Mouse (Mus musculus) spleen, adult 2 months (tissue): ENCODE measurements around the gene Pde4d. TPM values are rescaled to one million over a fixed set of nuclear protein-coding genes. Genes with fewer than 3 reads are reported as not detected.

Experiments used
- DNase-seq, 2 experiments: peaks; one replicate each; pipeline versions ENCODE4 v3.0.0 to v3.0.0-alpha.2; 2012 to 2021; ENCODE audit warnings: low spot score in 2 of 2, low read depth in 1 of 2
- H3K27ac ChIP-seq: fragments of 200-500 bp; 2 replicates; pipeline ENCODE4 v1.5.1; 2012; ENCODE audit warnings: low read length, inconsistent platforms; ENCODE audit not compliant: insufficient read depth
- H3K27me3 ChIP-seq: fragments of 200-500 bp; 2 replicates; pipeline ENCODE4 v1.6.1; 2012; ENCODE audit warnings: mild to moderate bottlenecking, moderate library complexity, low read length, inconsistent platforms; ENCODE audit not compliant: control insufficient read depth, insufficient read depth
- H3K36me3 ChIP-seq: fragments of 200-500 bp; 2 replicates; pipeline ENCODE4 v1.6.1; 2012; ENCODE audit warnings: mild to moderate bottlenecking, low read length, inconsistent platforms; ENCODE audit not compliant: control insufficient read depth, insufficient read depth
- H3K4me1 ChIP-seq: fragments of 200-500 bp; 2 replicates; pipeline ENCODE4 v1.6.1; 2011; ENCODE audit warnings: inconsistent platforms; ENCODE audit not compliant: control insufficient read depth, insufficient read depth, insufficient read length
- H3K4me3 ChIP-seq: fragments of 200-500 bp; 2 replicates; pipeline ENCODE4 v1.5.1; 2011; ENCODE audit warnings: mild to moderate bottlenecking, inconsistent platforms; ENCODE audit not compliant: insufficient read depth, insufficient read length; ENCODE audit errors: extremely low read depth
- CTCF ChIP-seq: fragments of 200-500 bp; IDR thresholded peaks from 2 replicates; pipeline ENCODE4 v1.5.1; 2011; ENCODE audit warnings: mild to moderate bottlenecking, inconsistent platforms; ENCODE audit not compliant: insufficient read depth, insufficient read length, insufficient replicate concordance; ENCODE audit errors: extremely low read depth
- POLR2A ChIP-seq: fragments of 200-500 bp; IDR thresholded peaks from 2 replicates; pipeline ENCODE4 v1.6.1; 2011; ENCODE audit warnings: low read depth, low read length, inconsistent platforms
- WGBS: fragments of 180-500 bp; shearing (Covaris S2); methylation state at CpG from one replicate; pipeline ENCODE4 v1.1.7; 2018; 5-methylcytosine and 5-hydroxymethylcytosine counted together
- polyA plus RNA-seq: library from polyadenylated mRNA; depleted of rRNA; stranded (reverse); fragments of >200 nt; gene quantifications from 2 replicates; pipeline ENCODE4 v1.2.3, GENCODE M21; 2012

Gene Pde4d
- polyA plus RNA-seq, 1 experiment: 4.8 TPM

GRCm38 (mm10) chr13:108524548-108524947 is 74.8 kb downstream of the Pde4d start:
- H3K36me3 ChIP-seq: no peaks in the 10 kb centered on the region
- TF ChIP-seq POLR2A (no peak), CTCF (no peak)
- no peak for DNase-seq
- no peak overlapping the region for H3K4me3 ChIP-seq
- H3K27ac ChIP-seq: no peak overlapping the region
- H3K4me1 ChIP-seq: peaks cover 6% of the 10 kb centered on the region; the same call in 1 of the 2 replicates
- 84% methylated on average over 4 of the region's 4 CpGs for WGBS
- H3K27me3 ChIP-seq: no peaks in the 10 kb centered on the region; the same call in 1 of the 2 replicates

DNA sequence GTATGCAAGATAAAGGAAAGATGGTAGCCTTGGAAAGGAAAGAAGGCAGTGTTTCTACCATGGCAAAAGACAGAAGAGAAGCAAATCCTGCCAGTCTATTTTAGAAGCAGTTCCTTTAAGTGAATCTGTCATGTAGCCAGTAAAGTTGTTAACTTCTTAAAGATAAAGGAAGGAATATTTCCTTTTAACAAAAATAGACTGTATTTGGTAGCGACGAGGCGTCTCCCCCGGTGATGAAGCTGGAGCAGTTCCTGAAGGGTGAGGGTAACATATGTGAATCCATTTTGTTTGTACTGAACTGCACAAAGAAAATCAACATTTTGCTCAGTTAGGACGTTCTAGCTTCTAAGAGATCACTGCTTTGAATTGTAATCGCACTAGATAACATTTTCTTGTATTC is 75.2 kb downstream of the Pde4d start:
- Histone ChIP-seq H3K27me3 (no peaks in the 10 kb centered on the region; the same call in 1 of the 2 replicates), H3K27ac (no peak overlapping the region), H3K36me3 (no peaks in the 10 kb centered on the region), H3K4me3 (no peak overlapping the region), H3K4me1 (peaks cover 6% of the 10 kb centered on the region; the same call in 1 of the 2 replicates)
- WGBS: 66% methylated on average over 6 of the region's 6 CpGs
- no peak for DNase-seq
- TF ChIP-seq POLR2A (no peak), CTCF (no peak)

DNA sequence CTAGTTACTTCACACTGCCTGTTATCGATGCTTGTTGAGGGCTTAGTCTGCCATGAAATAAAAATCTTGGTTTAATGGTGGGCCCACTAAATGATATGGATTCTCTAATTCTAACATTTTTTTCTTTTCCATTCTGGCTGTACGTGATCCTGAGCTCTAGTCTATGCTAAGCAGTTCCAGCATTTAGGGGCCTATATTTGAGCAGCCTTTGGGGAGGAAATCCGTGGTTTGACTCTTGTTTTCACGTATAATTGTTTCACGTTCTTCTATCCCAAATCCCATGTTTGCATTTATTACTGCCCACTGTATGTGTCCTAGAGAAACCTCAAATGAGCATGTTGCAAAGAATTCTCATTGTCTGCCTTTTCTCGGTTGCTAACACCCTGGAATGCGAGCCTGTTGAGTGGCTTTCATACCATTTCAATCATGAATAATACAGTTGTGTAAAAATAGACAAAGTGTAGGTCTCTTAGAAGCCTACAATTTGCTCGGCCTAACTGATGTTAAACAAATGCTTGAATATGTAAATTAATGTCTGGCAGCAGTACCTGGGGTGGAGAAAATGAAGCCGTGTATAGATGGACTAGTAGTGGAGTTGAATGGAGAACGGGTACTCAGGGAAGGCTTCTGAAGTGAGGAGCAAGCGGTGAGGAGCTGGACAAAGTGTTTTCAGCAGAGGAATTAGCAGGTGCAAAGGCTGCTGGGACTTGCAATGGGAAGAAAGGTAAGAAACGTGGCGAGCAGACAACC is 76.7 kb downstream of the Pde4d start:
- WGBS: 56% methylated on average over 13 of the region's 13 CpGs

GRCm38 (mm10) chr13:108527090-108527770 is 77.5 kb downstream of the Pde4d start:
- no peak for DNase-seq
- Histone ChIP-seq H3K27ac (no peak overlapping the region), H3K36me3 (no peaks in the 10 kb centered on the region), H3K27me3 (no peaks in the 10 kb centered on the region; the same call in 1 of the 2 replicates), H3K4me3 (no peak overlapping the region), H3K4me1 (peaks cover 6% of the 10 kb centered on the region; the same call in 1 of the 2 replicates)
- TF ChIP-seq CTCF: no peak
- TF ChIP-seq POLR2A: no peak
- WGBS: 10% methylated on average over 7 of the region's 7 CpGs

More for the DNA sequence above, 76.7 kb downstream of the Pde4d start:
- no peak overlapping the region for H3K27ac ChIP-seq
- H3K4me1 ChIP-seq: peaks cover 6% of the 10 kb centered on the region; the same call in 1 of the 2 replicates
- H3K27me3 ChIP-seq: no peaks in the 10 kb centered on the region; the same call in 1 of the 2 replicates
- H3K36me3 ChIP-seq: no peaks in the 10 kb centered on the region
- no peak for DNase-seq
- TF ChIP-seq CTCF (no peak), POLR2A (no peak)
- H3K4me3 ChIP-seq: no peak overlapping the region

DNA sequence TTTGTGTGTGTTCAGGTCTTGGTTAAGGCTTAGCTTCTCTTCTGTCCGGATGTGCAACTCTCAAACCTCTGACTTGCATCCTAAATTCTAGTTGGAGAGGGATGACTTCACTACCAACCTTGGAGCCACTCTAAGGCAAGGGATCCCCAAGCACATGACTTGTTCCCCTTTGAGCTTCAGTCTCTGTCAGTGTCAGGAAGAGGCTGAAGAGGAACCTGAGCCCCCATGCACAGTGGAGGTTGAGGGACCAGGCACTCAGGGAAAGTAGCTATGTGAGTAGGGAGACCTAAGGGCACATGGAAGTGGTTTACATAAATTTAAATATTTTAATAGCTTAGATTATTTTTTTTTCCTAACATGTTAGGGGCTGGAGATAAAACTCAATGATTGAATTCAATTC is 78.6 kb downstream of the Pde4d start:
- H3K4me1 ChIP-seq: peaks cover 6% of the 10 kb centered on the region; the same call in 1 of the 2 replicates
- DNase-seq: no peak
- H3K27me3 ChIP-seq: no peaks in the 10 kb centered on the region; the same call in 1 of the 2 replicates

DNA sequence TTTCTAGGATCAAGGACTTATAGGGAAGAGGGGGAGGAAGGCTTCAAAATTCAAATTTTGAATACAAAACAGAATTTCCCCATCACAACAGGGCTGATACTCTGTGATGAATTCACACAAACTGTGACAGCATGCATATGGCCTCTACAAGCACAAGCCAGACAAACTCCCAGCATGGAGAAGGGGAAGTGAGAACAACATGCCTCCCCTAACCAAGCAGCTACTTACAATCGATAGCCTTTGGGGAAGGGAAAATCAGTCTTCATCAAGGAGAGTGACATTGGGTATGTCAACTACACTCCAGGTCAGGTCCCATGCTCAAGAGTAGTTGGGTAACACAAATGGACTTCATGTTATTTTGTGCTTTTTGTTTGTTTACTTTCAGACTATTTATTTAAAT is 83.1 kb downstream of the Pde4d start:
- no peaks in the 10 kb centered on the region for H3K36me3 ChIP-seq
- TF ChIP-seq CTCF (no peak), POLR2A (no peak)
- WGBS: 37% methylated on average over 1 of the region's 1 CpGs
- no peak overlapping the region for H3K4me3 ChIP-seq
- H3K27ac ChIP-seq: no peak overlapping the region
- no peak for DNase-seq
- H3K4me1 ChIP-seq: no peaks in the 10 kb centered on the region
- no peaks in the 10 kb centered on the region for H3K27me3 ChIP-seq

More for the DNA sequence above, 78.6 kb downstream of the Pde4d start:
- Histone ChIP-seq H3K4me3 (no peak overlapping the region), H3K36me3 (no peaks in the 10 kb centered on the region), H3K27ac (no peak overlapping the region)
- no peak for TF ChIP-seq CTCF
- no peak for TF ChIP-seq POLR2A
- 70% methylated on average over 1 of the region's 1 CpGs for whole genome bisulfite sequencing

DNA sequence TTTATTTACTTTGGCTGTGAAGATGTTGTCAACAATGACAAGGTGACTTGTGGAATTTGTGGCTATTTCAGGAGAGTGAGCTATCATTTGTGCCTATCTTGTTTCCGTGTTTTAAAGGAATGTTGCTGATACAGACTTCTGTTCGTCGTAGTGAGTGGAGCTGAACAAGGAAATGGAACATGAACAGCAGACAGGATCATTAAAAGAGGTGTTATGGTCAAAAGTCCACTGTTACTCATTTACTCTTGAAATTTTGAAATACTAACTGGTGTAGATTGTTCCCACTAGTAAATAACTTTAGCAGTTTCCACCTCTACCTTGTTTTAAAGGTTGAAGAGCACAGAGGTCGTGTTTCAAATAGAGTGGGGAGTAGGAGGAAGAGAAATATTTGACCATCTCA is 86.7 kb downstream of the Pde4d start:
- DNase-seq: no peak
- TF ChIP-seq POLR2A (no peak), CTCF (no peak)
- H3K27me3 ChIP-seq: no peaks in the 10 kb centered on the region
- no peaks in the 10 kb centered on the region for H3K4me1 ChIP-seq
- H3K36me3 ChIP-seq: no peaks in the 10 kb centered on the region
- H3K27ac ChIP-seq: no peak overlapping the region
- whole genome bisulfite sequencing: 82% methylated on average over 4 of the region's 4 CpGs
- no peak overlapping the region for H3K4me3 ChIP-seq
